Mouse (Mus musculus) MEL (cell line): ENCODE measurements around the gene Ubr1. TPM values are rescaled to one million over a fixed set of nuclear protein-coding genes. Genes with fewer than 3 reads are reported as not detected.

Experiments
- DNase-seq: peaks from one replicate; pipeline ENCODE4 v3.0.0; 2011; ENCODE audit warnings: low read depth, low spot score
- H3K27ac ChIP-seq: 2 replicates; pipeline ENCODE4 v1.5.1; 2012; ENCODE audit warnings: low read depth, mild to moderate bottlenecking, control low read depth, low read length, moderate library complexity; ENCODE audit not compliant: control insufficient read depth
- H3K27me3 ChIP-seq, 2 experiments: fragments of 150-350 bp in 1 of 2; sonication (generic) in 1 of 2; 2 replicates each; pipeline ENCODE4 v1.6.1; 2012; ENCODE audit warnings: low read length in 2 of 2, mild to moderate bottlenecking in 2 of 2, improper control_type of control experiment in 1 of 2, moderate library complexity in 1 of 2; ENCODE audit not compliant: insufficient read depth in 2 of 2, control insufficient read depth in 1 of 2
- H3K36me3 ChIP-seq, 2 experiments: 2 replicates each; pipeline ENCODE4 v1.6.1; 2012 to 2014; ENCODE audit warnings: low read length in 2 of 2, improper control_type of control experiment in 1 of 2, inconsistent platforms in 1 of 2, mild to moderate bottlenecking in 1 of 2; ENCODE audit not compliant: insufficient read depth in 2 of 2, control insufficient read depth in 1 of 2
- H3K4me1 ChIP-seq, 2 experiments: fragments of 150-350 bp in 1 of 2; sonication (generic) in 1 of 2; 2 replicates each; pipeline ENCODE4 v1.6.1; 2012; ENCODE audit warnings: low read length in 2 of 2, improper control_type of control experiment in 1 of 2, mild to moderate bottlenecking in 1 of 2; ENCODE audit not compliant: insufficient read depth in 2 of 2, control insufficient read depth in 1 of 2
- H3K4me3 ChIP-seq, 2 experiments: fragments of 150-350 bp in 1 of 2; sonication (generic) in 1 of 2; 2 replicates each; pipeline ENCODE4 v1.5.1; 2012; ENCODE audit warnings: low read depth in 2 of 2, low read length in 2 of 2, mild to moderate bottlenecking in 2 of 2, moderate library complexity in 2 of 2, control low read depth in 1 of 2, improper control_type of control experiment in 1 of 2; ENCODE audit not compliant: control insufficient read depth in 1 of 2, insufficient read depth in 1 of 2
- H3K79me2 ChIP-seq: 2 replicates; pipeline ENCODE4 v1.6.1; 2012; ENCODE audit warnings: mild to moderate bottlenecking, low read length, moderate library complexity; ENCODE audit not compliant: control insufficient read depth, poor library complexity, insufficient read depth
- H3K9ac ChIP-seq: 2 replicates; pipeline ENCODE4 v1.6.1; 2012; ENCODE audit warnings: low read depth, mild to moderate bottlenecking, control low read depth, low read length, moderate library complexity; ENCODE audit not compliant: control insufficient read depth, poor library complexity, severe bottlenecking
- H3K9me3 ChIP-seq: fragments of 150-350 bp; sonication (generic); replicated peaks from 2 replicates; pipeline ENCODE4 v1.6.1; 2012; ENCODE audit warnings: mild to moderate bottlenecking, low read length, improper control_type of control experiment, moderate library complexity; ENCODE audit not compliant: insufficient read depth
- CHD1 ChIP-seq: IDR thresholded peaks from 2 replicates; pipeline ENCODE4 v1.6.1; 2012; ENCODE audit warnings: low read depth, mild to moderate bottlenecking, inconsistent platforms, low read length, improper control_type of control experiment
- CHD2 ChIP-seq: IDR thresholded peaks from 2 replicates; pipeline ENCODE4 v1.6.1; 2011; ENCODE audit warnings: low read length, improper control_type of control experiment
- CTCF ChIP-seq, 3 experiments: IDR thresholded peaks in 2 of 3; conservative IDR thresholded peaks in 1 of 3; 2 replicates each; pipeline ENCODE4 v1.5.1; 2011 to 2012; ENCODE audit warnings: low read length in 3 of 3, low read depth in 2 of 3, mild to moderate bottlenecking in 2 of 3, improper control_type of control experiment in 1 of 3, inconsistent platforms in 1 of 3, mixed read lengths in 1 of 3, moderate library complexity in 1 of 3; ENCODE audit not compliant: control insufficient read depth in 1 of 3, insufficient read depth in 1 of 3, poor library complexity in 1 of 3, severe bottlenecking in 1 of 3
- E2F4 ChIP-seq: IDR thresholded peaks from 2 replicates; pipeline ENCODE4 v1.6.1; 2011; ENCODE audit warnings: low read depth, low read length, improper control_type of control experiment, borderline replicate concordance
- ELF1 ChIP-seq: IDR thresholded peaks from 2 replicates; pipeline ENCODE4 v1.6.1; 2014; ENCODE audit warnings: low read depth, mild to moderate bottlenecking, inconsistent platforms, low read length, improper control_type of control experiment, moderate library complexity
- EP300 ChIP-seq, 2 experiments: IDR thresholded peaks; 2 replicates each; pipeline ENCODE4 v1.6.1; 2011; ENCODE audit warnings: improper control_type of control experiment in 2 of 2, low read length in 2 of 2, low read depth in 1 of 2, mild to moderate bottlenecking in 1 of 2
- ETS1 ChIP-seq: IDR thresholded peaks from 2 replicates; pipeline ENCODE4 v1.6.1; 2012; ENCODE audit warnings: low read depth, mild to moderate bottlenecking, inconsistent platforms, low read length, improper control_type of control experiment, moderate library complexity
- GABPA ChIP-seq: IDR thresholded peaks from 2 replicates; pipeline ENCODE4 v1.6.1; 2012; ENCODE audit warnings: low read depth, mild to moderate bottlenecking, inconsistent platforms, low read length, improper control_type of control experiment, moderate library complexity
- GATA1 ChIP-seq: IDR thresholded peaks from 2 replicates; pipeline ENCODE4 v1.6.1; 2011; ENCODE audit warnings: low read depth, low read length, improper control_type of control experiment
- HCFC1 ChIP-seq: IDR thresholded peaks from 2 replicates; pipeline ENCODE4 v1.6.1; 2012; ENCODE audit warnings: low read depth, mild to moderate bottlenecking, inconsistent platforms, low read length, improper control_type of control experiment, moderate library complexity
- JUND ChIP-seq: IDR thresholded peaks from 2 replicates; pipeline ENCODE4 v1.6.1; 2011; ENCODE audit warnings: low read depth, mild to moderate bottlenecking, improper control_type of control experiment, low read length
- KAT2A ChIP-seq: conservative IDR thresholded peaks from 2 replicates; pipeline ENCODE4 v1.6.1; 2012; ENCODE audit warnings: low read depth, low read length, improper control_type of control experiment, inconsistent platforms
- MAFK ChIP-seq: IDR thresholded peaks from 2 replicates; pipeline ENCODE4 v1.6.1; 2011; ENCODE audit warnings: low read depth, mild to moderate bottlenecking, low read length, improper control_type of control experiment, borderline replicate concordance
- MAX ChIP-seq: IDR thresholded peaks from 2 replicates; pipeline ENCODE4 v1.6.1; 2011; ENCODE audit warnings: low read length, improper control_type of control experiment
- MAZ ChIP-seq: IDR thresholded peaks from 2 replicates; pipeline ENCODE4 v1.6.1; 2012; ENCODE audit warnings: low read depth, mild to moderate bottlenecking, inconsistent platforms, low read length, improper control_type of control experiment
- MEF2A ChIP-seq: IDR thresholded peaks from 2 replicates; pipeline ENCODE4 v1.6.1; 2014; ENCODE audit warnings: low read depth, mild to moderate bottlenecking, inconsistent platforms, low read length, improper control_type of control experiment; ENCODE audit not compliant: poor library complexity, insufficient replicate concordance, severe bottlenecking; ENCODE audit errors: extremely low read depth
- MXI1 ChIP-seq: IDR thresholded peaks from 2 replicates; pipeline ENCODE4 v1.6.1; 2011; ENCODE audit warnings: mild to moderate bottlenecking, low read depth, low read length, improper control_type of control experiment
- MYB ChIP-seq: IDR thresholded peaks from 2 replicates; pipeline ENCODE4 v1.6.1; 2011; ENCODE audit warnings: mild to moderate bottlenecking, low read depth, low read length, improper control_type of control experiment
- MYC ChIP-seq: IDR thresholded peaks from 2 replicates; pipeline ENCODE4 v1.6.1; 2011; ENCODE audit warnings: low read depth, mild to moderate bottlenecking, low read length, improper control_type of control experiment, moderate library complexity
- NELFE ChIP-seq: IDR thresholded peaks from 2 replicates; pipeline ENCODE4 v1.6.1; 2011; ENCODE audit warnings: low read depth, low read length, improper control_type of control experiment
- POLR2A ChIP-seq, 2 experiments: IDR thresholded peaks; 2 replicates each; pipeline ENCODE4 v1.6.1; 2011 to 2012; ENCODE audit warnings: low read length in 2 of 2, mild to moderate bottlenecking in 2 of 2, control low read depth in 1 of 2, improper control_type of control experiment in 1 of 2, low read depth in 1 of 2, moderate library complexity in 1 of 2; ENCODE audit not compliant: control insufficient read depth in 1 of 2, insufficient read depth in 1 of 2, poor library complexity in 1 of 2
- POLR2AphosphoS5 ChIP-seq: IDR thresholded peaks from 2 replicates; pipeline ENCODE4 v1.6.1; 2012; ENCODE audit warnings: low read depth, borderline replicate concordance, mild to moderate bottlenecking, inconsistent platforms, low read length, moderate library complexity, mixed read lengths
- RAD21 ChIP-seq: IDR thresholded peaks from 2 replicates; pipeline ENCODE4 v1.6.1; 2011; ENCODE audit warnings: mild to moderate bottlenecking, low read depth, low read length, improper control_type of control experiment
- SIN3A ChIP-seq: IDR thresholded peaks from 2 replicates; pipeline ENCODE4 v1.6.1; 2012; ENCODE audit warnings: low read length, improper control_type of control experiment, inconsistent platforms
- TAL1 ChIP-seq: IDR thresholded peaks from 2 replicates; pipeline ENCODE4 v1.6.1; 2012; ENCODE audit warnings: mild to moderate bottlenecking, inconsistent platforms, low read length, moderate library complexity, mixed read lengths
- TBP ChIP-seq: IDR thresholded peaks from 2 replicates; pipeline ENCODE4 v1.8.0; 2011; ENCODE audit warnings: low read depth, low read length, improper control_type of control experiment
- TCF12 ChIP-seq: IDR thresholded peaks from 2 replicates; pipeline ENCODE4 v1.6.1; 2014; ENCODE audit warnings: low read depth, mild to moderate bottlenecking, inconsistent platforms, low read length, improper control_type of control experiment, moderate library complexity
- UBTF ChIP-seq: IDR thresholded peaks from 2 replicates; pipeline ENCODE4 v1.6.1; 2012; ENCODE audit warnings: low read depth, mild to moderate bottlenecking, inconsistent platforms, low read length, improper control_type of control experiment, moderate library complexity, borderline replicate concordance; ENCODE audit not compliant: insufficient read depth
- USF1 ChIP-seq: IDR thresholded peaks from 2 replicates; pipeline ENCODE4 v1.6.1; 2014; ENCODE audit warnings: low read depth, mild to moderate bottlenecking, inconsistent platforms, low read length, improper control_type of control experiment, moderate library complexity
- USF2 ChIP-seq, 2 experiments: IDR thresholded peaks; 2 replicates each; pipeline ENCODE4 v1.6.1; 2011 to 2012; ENCODE audit warnings: improper control_type of control experiment in 2 of 2, low read length in 2 of 2, borderline replicate concordance in 1 of 2, inconsistent platforms in 1 of 2, low read depth in 1 of 2, mild to moderate bottlenecking in 1 of 2; ENCODE audit not compliant: insufficient read depth in 1 of 2
- ZC3H11A ChIP-seq: IDR thresholded peaks from 2 replicates; pipeline ENCODE4 v1.6.1; 2012; ENCODE audit warnings: low read depth, mild to moderate bottlenecking, inconsistent platforms, low read length, improper control_type of control experiment
- ZKSCAN1 ChIP-seq: IDR thresholded peaks from 2 replicates; pipeline ENCODE4 v1.6.1; 2012; ENCODE audit warnings: low read depth, mild to moderate bottlenecking, inconsistent platforms, low read length, improper control_type of control experiment, moderate library complexity
- ZMIZ1 ChIP-seq: IDR thresholded peaks from 2 replicates; pipeline ENCODE4 v1.6.1; 2012; ENCODE audit warnings: low read depth, mild to moderate bottlenecking, inconsistent platforms, low read length, improper control_type of control experiment, moderate library complexity
- ZNF384 ChIP-seq: IDR thresholded peaks from 2 replicates; pipeline ENCODE4 v1.6.1; 2012; ENCODE audit warnings: low read depth, mild to moderate bottlenecking, inconsistent platforms, low read length, improper control_type of control experiment
- polyA plus RNA-seq, 2 experiments: library from polyadenylated mRNA; stranded (reverse) in 1 of 2; unstranded in 1 of 2; fragments of >175 nt in 1 of 2; fragments of >200 nt in 1 of 2; gene quantifications; 2 replicates each; pipeline versions ENCODE4 v1.2.1 to v1.2.4; 2012; ENCODE audit warnings: low replicate concordance in 2 of 2, low read depth in 1 of 2; ENCODE audit not compliant: insufficient read length in 2 of 2, insufficient read depth in 1 of 2, missing spikeins in 1 of 2
- total RNA-seq: library from RNA; depleted of rRNA; stranded (reverse); fragments of 300-350 nt; gene quantifications from 2 replicates; pipeline ENCODE4 v1.2.3, GENCODE M21; 2012

The Ubr1 gene
- total and polyA plus RNA-seq, 3 experiments: 12.8 to 27.8 TPM; not detected in 1

GRCm38 (mm10) chr2:120976990-120977925, 6.7 kb upstream of the Ubr1 start, which contains the start of gene Tmem62:
Tmem62 (plus strand) TSS chr2:120977017.
- Histone ChIP-seq H3K4me3 (peak within 1 kb of the TSS; percentile 59 to 92), H3K4me1 (peaks cover 0 to 12% of the 10 kb centered on the region in 2 experiments; a peak in 3 of 4 replicates), H3K27ac (peak within 1 kb of the TSS; percentile 43), H3K79me2 (no peaks in the 10 kb centered on the region; the same call in 1 of the 2 replicates), H3K9me3 (no peaks in the 10 kb centered on the region), H3K36me3 (peaks cover 0 to 5% of the 10 kb centered on the region in 2 experiments; a peak in 2 of 4 replicates), H3K9ac (peak within 1 kb of the TSS; percentile 79), H3K27me3 (no peaks in the 10 kb centered on the region)
- DNase-seq: peak; percentile 66
- TF ChIP-seq MAX (no peak; the same call in 1 of the 2 replicates), POLR2A (IDR thresholded peaks at IDR 0.05; ENCODE audit: control insufficient read depth in 1 of 2, insufficient read depth in 1 of 2, low read depth in 1 of 2, low read length in 2 of 2, poor library complexity in 1 of 2) (peak in 1 of 2 experiments; percentile 45; a peak in 1 of 4 replicates), ELF1 (no peak; the same call in none of the 2 replicates), ZMIZ1 (no peak), TAL1 (peak; percentile 15; the same call in 1 of the 2 replicates), GATA1 (0 out of 2 replicates have a peak, but pooled peaks have one; percentile 33), ZC3H11A (no peak), E2F4 (no peak), USF2 (IDR thresholded peaks at IDR 0.05; ENCODE audit: borderline replicate concordance in 1 of 2, insufficient read depth in 1 of 2, low read depth in 1 of 2, low read length in 2 of 2) (no peak), MXI1 (peak; percentile 70), ZKSCAN1 (no peak), TCF12 (peak; percentile 35; the same call in 1 of the 2 replicates), MAZ (no peak), JUND (no peak), GABPA (no peak), CTCF (IDR thresholded peaks at IDR 0.05 in 2 of 3, conservative IDR thresholded peaks at IDR 0.05 in 1 of 3; ENCODE audit: control insufficient read depth in 1 of 3, insufficient read depth in 1 of 3, low read depth in 2 of 3, low read length in 3 of 3, poor library complexity in 1 of 3, severe bottlenecking in 1 of 3) (0 out of 6 replicates have a peak, but pooled peaks of 1 of the 3 experiments have one; percentile 6), CHD1 (0 out of 2 replicates have a peak, but pooled peaks have one; percentile 64), UBTF (0 out of 2 replicates have a peak, but pooled peaks have one; percentile 78), MYB (no peak), NELFE (peak; percentile 25; the same call in 1 of the 2 replicates), POLR2AphosphoS5 (no peak), CHD2 (no peak), HCFC1 (peak; percentile 39; the same call in 1 of the 2 replicates), RAD21 (no peak), ZNF384 (no peak), ETS1 (no peak), MAFK (no peak), KAT2A (no peak), MEF2A (no peak), MYC (no peak), SIN3A (no peak; the same call in 1 of the 2 replicates), USF1 (no peak), EP300 (IDR thresholded peaks at IDR 0.05; ENCODE audit: low read depth in 1 of 2, low read length in 2 of 2) (no peak), TBP (no peak)
